Mouse (Mus musculus) colon, adult 2 months (tissue): ENCODE results near the gene Pkd1l1. TPM values are rescaled to one million over a fixed set of nuclear protein-coding genes. Genes with fewer than 3 reads are reported as not detected.

ENCODE experiments used
- polyA plus RNA-seq: library from polyadenylated mRNA; depleted of rRNA; stranded (reverse); fragments of >200 nt; gene quantifications from 2 replicates; pipeline ENCODE4 v1.2.3, GENCODE M21; 2012; rRNA removed

Gene Pkd1l1
- 0.08 TPM in 1 of 2 replicates, not detected in the other for polyA plus RNA-seq

DNA sequence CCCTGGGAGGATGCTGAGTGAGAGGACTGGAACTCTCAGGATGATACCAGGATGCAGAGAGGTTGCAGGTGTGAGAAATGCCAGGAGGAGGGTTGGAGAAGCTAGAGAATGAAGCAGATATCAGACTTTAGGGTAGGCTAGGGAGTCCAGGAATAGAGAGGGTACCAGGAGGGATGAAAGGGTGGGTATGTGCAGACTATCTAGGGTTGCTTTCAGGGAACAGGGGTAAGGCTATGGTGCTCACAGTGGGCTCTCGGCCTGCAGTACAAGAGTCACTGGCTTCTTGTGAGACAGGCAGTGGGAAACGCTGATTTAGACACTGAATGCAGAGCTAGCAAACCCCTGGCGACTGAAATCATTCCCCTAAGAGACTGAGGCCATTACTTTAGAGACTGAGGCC, at the start of gene Pkd1l1:
Gene Pkd1l1 (minus strand): TSS at position 101 of the 400 bp plus-strand sequence.

DNA sequence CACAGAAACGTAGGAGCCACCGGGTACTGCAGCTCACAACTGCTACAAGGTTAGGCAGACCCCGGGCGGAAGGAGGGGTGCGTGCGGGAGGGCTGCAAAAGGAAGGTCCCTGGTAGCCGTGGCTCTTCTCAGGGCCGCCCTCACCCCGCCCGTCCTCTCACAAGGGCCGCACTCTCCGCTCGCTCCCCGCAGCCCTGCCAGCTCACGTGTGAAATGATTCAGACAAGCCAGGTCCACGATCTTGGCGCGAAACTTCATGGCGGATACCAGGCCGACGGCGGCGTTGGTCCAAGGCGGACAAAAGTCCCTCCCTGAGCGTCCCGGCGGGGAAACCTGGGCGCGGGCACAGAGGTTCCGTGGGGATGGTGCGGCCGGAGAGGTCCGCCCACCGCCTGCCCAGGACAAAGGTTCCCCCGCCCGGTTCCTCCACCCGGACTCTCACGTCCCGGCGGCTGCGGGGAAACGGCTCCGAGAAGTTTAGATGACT, 37.8 kb upstream of the Pkd1l1 start, which contains the start of gene Hus1:
Gene Hus1 (minus strand): TSS at position 339 of the 487 bp plus-strand sequence.

Other genes with a start within 250 kb of the Pkd1l1 start
- gene Hus1, start 37.9 kb upstream of the Pkd1l1 start, polyA plus RNA-seq: 3.9 and 4.0 TPM in 2 replicates
- gene Gm11992, start 75.3 kb upstream of the Pkd1l1 start, polyA plus RNA-seq: 1.2 and 1.3 TPM in 2 replicates
- 0.12 and 0.15 TPM in 2 replicates for gene Sun3, start 75.7 kb upstream of the Pkd1l1 start, polyA plus RNA-seq
- 68.6 and 73.7 TPM in 2 replicates for gene Upp1, start 144.8 kb upstream of the Pkd1l1 start, polyA plus RNA-seq
- gene Abca13, start 218.7 kb upstream of the Pkd1l1 start, polyA plus RNA-seq: 0.02 and 0.03 TPM in 2 replicates